Mouse (Mus musculus) adrenal gland, postnatal 0 days (tissue): ENCODE data around the gene Arfip2. TPM values are rescaled to one million over a fixed set of nuclear protein-coding genes. Genes with fewer than 3 reads are reported as not detected.

Experiments
- polyA plus RNA-seq: library from polyadenylated mRNA; unstranded; fragments of >200 nt; fragmentation: Nextera tagmentation; extraction: Ambion mirVana; gene quantifications from 2 replicates; pipeline ENCODE4 v1.2.1, GENCODE M21; 2015

Arfip2 gene
- 54.4 and 61.0 TPM in 2 replicates for polyA plus RNA-seq

DNA sequence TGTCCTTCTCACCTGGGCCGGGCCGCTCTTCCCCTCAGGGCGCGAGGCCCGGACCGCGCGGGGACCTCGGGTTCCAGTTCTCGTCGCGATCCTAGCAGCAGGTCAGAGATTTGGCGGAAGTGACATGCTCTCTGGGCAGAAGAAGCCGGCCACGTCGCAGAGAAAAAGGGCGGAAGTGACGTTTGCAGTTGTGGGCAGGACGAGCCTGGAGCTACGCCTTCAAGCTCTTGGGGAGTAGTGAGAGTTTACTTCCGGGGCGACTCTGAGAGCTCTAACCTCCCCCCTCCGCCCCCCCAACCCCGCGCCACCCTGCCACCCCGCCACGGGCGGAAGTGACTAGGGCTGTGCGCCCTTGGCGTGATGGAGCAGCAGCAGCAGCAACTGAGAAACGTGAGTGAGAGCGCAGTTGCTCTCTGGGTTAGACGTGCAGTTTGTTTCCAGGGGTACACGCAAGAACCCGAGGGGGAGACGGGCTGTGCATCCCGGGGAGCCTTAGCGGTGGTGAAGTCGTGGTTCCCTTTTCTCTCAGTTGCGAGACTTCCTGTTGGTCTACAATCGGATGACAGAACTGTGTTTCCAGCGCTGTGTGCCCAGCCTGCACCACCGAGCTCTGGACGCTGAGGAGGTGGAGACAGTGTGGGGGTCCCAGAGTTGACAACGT lies at the start of gene Arfip2, which contains the start of gene Gm45799:
Gene Arfip2, minus strand, starts transcription at position 184 of the 661 bp plus-strand sequence.
Gene Gm45799, plus strand, starts transcription at position 320 of the 661 bp plus-strand sequence.

DNA sequence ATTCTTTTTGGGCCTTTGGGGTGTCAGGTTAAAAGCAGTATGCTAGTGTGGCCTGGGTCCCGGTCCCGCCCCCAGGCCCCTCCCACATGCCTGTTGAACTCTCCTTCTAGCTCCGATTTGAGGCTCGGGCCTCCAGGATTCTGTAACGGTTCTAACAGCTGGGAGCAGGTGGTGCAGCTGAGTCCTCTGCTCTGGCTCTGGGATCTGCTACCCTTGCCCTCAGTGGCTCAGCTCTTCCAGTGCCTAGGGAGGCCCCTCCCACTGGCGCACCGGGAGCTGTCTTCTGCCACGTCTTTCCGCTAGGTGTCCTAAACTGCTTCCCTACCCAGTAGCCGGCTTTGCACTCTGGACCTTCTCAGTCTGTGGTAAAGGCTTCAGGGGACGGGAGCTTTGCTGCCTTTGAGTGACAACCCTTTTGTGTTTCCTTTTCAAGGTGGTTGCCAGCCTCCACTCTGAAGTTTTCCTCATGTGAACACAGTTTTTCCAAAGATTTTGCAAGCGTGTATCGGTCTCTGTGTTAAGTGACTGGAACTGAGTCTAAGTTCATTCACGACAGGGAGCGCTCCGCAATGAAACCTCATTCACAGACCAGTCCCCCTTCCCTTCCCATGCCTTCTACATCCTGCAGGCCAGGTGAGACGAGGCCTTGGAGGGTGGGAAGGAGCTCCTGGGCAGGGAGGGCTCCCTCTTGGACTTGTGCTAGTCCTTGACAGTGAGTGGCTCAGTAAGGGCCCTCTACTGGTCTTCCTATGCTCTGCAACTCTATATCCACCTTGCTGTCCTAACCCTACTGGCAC lies 10.6 kb upstream of the Arfip2 start, which contains the start of gene Dnhd1:
Gene Dnhd1, plus strand, starts transcription at position 189 of the 797 bp plus-strand sequence.

DNA sequence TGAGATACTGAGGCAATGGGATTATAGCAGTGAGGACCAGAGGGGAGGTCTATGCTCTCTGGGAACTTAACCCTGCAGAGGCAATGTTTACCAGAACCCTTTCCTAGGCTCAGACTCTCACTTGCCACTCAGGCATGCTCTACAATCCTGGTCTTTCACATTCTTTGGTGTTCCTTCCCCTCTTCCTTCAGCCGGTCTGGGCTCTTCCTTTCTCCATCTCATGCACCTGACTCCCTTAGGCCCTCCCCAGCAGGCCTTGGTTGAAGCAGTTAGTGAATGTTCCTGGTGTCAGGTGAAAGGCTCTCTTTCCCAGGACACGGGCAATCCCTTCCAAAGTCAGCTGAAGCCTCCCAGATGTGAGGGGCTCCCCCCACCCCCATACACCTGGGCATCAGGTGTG lies 460 bp downstream of the Arfip2 start, which contains the start of gene Timm10b:
Gene Timm10b, plus strand, starts transcription at position 301 of the 400 bp plus-strand sequence.

DNA sequence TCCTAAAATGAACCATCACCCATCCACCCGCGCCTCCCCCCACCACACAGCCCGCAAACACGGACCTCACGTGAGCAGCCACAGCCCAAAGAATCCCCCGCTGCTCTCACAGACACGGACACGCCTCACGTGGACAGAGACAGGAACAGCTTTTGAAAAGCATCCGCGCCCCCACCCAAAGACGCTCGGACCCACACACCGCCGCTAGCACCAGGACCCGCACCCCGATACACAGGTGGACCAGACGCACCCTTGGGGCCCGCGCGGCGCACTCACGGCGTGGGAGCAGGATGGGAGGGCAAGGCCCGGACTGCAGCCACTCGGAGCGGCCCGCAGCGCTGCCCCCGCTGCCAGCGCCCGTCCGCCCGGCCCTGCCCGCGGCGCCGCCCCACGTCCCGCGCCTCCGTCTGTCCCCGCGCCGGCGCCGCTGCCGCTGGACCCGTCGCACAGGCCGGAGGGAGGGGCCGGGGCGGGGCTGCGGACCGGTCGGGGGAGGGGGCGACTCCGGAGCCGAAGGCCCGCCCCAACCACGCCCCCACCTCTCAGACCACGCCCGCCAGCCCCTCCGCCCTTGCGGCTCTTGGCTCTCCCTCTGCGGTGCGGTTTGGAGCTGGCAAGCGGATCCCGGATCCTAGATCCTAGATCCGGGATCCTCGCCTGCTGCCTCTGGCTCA lies 7.0 kb downstream of the Arfip2 start, which contains the start of gene Trim3:
Gene Trim3, minus strand, starts transcription at position 445 of the 674 bp plus-strand sequence.

Other genes starting within 250 kb of the Arfip2 start
- 14.2 and 22.0 TPM in 2 replicates for gene Fam160a2, start 240.4 kb downstream of the Arfip2 start, polyA plus RNA-seq
- 0.08 TPM in 1 of 2 replicates, not detected in the other for gene Cnga4, start 235.8 kb downstream of the Arfip2 start, polyA plus RNA-seq
- gene Cckbr, start 214.7 kb downstream of the Arfip2 start, polyA plus RNA-seq: 0.09 and 0.18 TPM in 2 replicates
- 121 and 164 TPM in 2 replicates for gene Cavin3, start 158.1 kb downstream of the Arfip2 start, polyA plus RNA-seq
- gene Smpd1, start 86.1 kb downstream of the Arfip2 start, polyA plus RNA-seq: 33.8 and 37.9 TPM in 2 replicates
- 50.1 and 91.9 TPM in 2 replicates for gene Apbb1, start 58.8 kb downstream of the Arfip2 start, polyA plus RNA-seq
- 46.1 and 53.0 TPM in 2 replicates for gene Hpx, start 40.3 kb downstream of the Arfip2 start, polyA plus RNA-seq
- gene Trim3, start 6.8 kb downstream of the Arfip2 start, polyA plus RNA-seq: 21.1 and 25.2 TPM in 2 replicates
- gene Timm10b, start 360 bp downstream of the Arfip2 start, polyA plus RNA-seq: 274 and 325 TPM in 2 replicates
- gene Gm45799, start 136 bp upstream of the Arfip2 start, polyA plus RNA-seq: 30.4 and 57.6 TPM in 2 replicates
- gene Dnhd1, start 10.4 kb upstream of the Arfip2 start, polyA plus RNA-seq: 0.91 and 0.95 TPM in 2 replicates
- 226 and 237 TPM in 2 replicates for gene Ilk, start 96.2 kb upstream of the Arfip2 start, polyA plus RNA-seq
- 17.4 and 27.9 TPM in 2 replicates for gene Rrp8, start 97.0 kb upstream of the Arfip2 start, polyA plus RNA-seq
- gene Taf10, start 103.9 kb upstream of the Arfip2 start, polyA plus RNA-seq: 146 and 158 TPM in 2 replicates
- 58.5 and 125 TPM in 2 replicates for gene Tpp1, start 111.8 kb upstream of the Arfip2 start, polyA plus RNA-seq
- gene Dchs1, start 147.2 kb upstream of the Arfip2 start, polyA plus RNA-seq: 3.0 and 4.0 TPM in 2 replicates
- gene Mrpl17, start 170.7 kb upstream of the Arfip2 start, polyA plus RNA-seq: 438 and 446 TPM in 2 replicates